Mouse (Mus musculus) ES-Bruce4 (cell line): ENCODE data around the gene Tenm2.

Source experiments
- CTCF ChIP-seq: IDR thresholded peaks from one replicate; pipeline ENCODE4 v1.8.1; 2011; ENCODE audit warnings: low read depth, low read length
- EP300 ChIP-seq: IDR thresholded peaks from 2 replicates; pipeline ENCODE4 v1.6.1; 2011; ENCODE audit warnings: low read depth, low read length; ENCODE audit not compliant: insufficient read depth
- POLR2A ChIP-seq: IDR thresholded peaks from one replicate; pipeline ENCODE4 v1.8.1; 2011; ENCODE audit warnings: low read length; ENCODE audit not compliant: insufficient read depth

DNA sequence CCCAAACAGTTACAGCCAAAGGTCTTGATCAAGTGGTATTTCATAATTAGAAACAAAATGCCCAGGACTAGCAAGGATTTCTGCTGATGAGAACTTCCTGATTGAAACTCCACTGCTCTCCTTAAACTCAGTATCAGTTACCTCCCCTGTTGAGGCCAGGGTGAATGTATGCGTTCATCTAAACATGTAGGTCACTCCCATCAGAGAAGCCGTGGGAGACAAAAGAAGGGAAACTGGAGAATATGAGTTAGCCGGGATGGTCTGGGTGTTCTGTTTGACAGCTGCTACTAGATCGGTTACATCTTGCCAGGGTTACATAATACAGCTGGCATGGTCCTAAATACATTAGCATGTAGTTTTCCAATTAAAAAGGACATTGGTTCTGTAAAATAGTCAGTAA lies 362.8 kb downstream of the Tenm2 start:
- TF ChIP-seq CTCF (no peak), POLR2A (no peak), EP300 (no peak)
